Mouse (Mus musculus) bone marrow, adult 2 months (tissue): Measurements from ENCODE around the gene Adgrb3. TPM values are rescaled to one million over a fixed set of nuclear protein-coding genes. Genes with fewer than 3 reads are reported as not detected.

Source experiments
- H3K27ac ChIP-seq: fragments of 200-500 bp; 2 replicates; pipeline ENCODE4 v1.5.1; 2012; ENCODE audit warnings: low read depth, mild to moderate bottlenecking, control low read depth, inconsistent platforms, low read length; ENCODE audit not compliant: control insufficient read depth, poor library complexity, insufficient read depth
- H3K4me1 ChIP-seq: fragments of 200-500 bp; 2 replicates; pipeline ENCODE4 v1.6.1; 2011; ENCODE audit warnings: low read length; ENCODE audit not compliant: control insufficient read depth, insufficient read depth
- H3K4me3 ChIP-seq: fragments of 200-500 bp; replicated peaks from 2 replicates; pipeline ENCODE3; 2011; ENCODE audit warnings: mild to moderate bottlenecking, low read depth, low read length, control low read depth; ENCODE audit not compliant: control insufficient read depth
- CTCF ChIP-seq: fragments of 200-500 bp; IDR thresholded peaks from 2 replicates; pipeline ENCODE4 v1.5.1; 2011; ENCODE audit warnings: low read length, control low read depth; ENCODE audit not compliant: control insufficient read depth, insufficient read depth
- POLR2A ChIP-seq: fragments of 200-500 bp; IDR thresholded peaks from 2 replicates; pipeline ENCODE4 v1.6.1; 2011; ENCODE audit warnings: low read depth, mild to moderate bottlenecking, control low read depth, low read length, borderline replicate concordance; ENCODE audit not compliant: control insufficient read depth
- WGBS: fragments of 180-500 bp; shearing (Covaris S2); methylation state at CpG from one replicate; pipeline ENCODE4 v1.1.7; 2018; 5-methylcytosine and 5-hydroxymethylcytosine counted together
- polyA plus RNA-seq: library from polyadenylated mRNA; stranded (reverse); fragments of >200 nt; gene quantifications from 2 replicates; pipeline ENCODE4 v1.2.4, GENCODE M21; 2011; ENCODE audit warnings: low replicate concordance; ENCODE audit not compliant: missing spikeins, insufficient read depth, insufficient read length

Adgrb3 gene
- polyA plus RNA-seq, 1 experiment, result 0.35 TPM

DNA sequence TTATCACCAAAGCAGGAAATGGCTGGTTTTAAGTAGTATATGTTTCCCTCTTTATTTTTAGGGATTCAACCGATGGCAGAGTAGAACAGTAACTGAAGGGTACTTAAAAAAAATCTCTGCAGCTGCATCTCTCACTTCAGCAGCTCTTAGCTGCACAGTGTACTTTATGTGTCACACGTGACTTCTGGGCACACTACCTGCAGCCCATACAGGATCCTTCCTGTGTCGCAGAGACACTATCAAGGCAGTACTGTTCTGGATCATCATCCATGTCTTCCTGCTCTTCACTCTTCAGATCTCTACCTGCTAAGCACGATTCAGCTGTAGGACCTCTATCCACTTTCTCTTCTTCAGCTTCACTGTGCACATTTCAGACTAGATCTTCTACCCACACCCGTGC lies 230.6 kb downstream of the Adgrb3 start:
- 71% methylated on average over 5 of the region's 5 CpGs for WGBS
- no peak overlapping the region for H3K4me3 ChIP-seq
- H3K4me1 ChIP-seq, result no peaks in the 10 kb centered on the region
- TF ChIP-seq POLR2A (no peak), CTCF (no peak)
- no peak overlapping the region for H3K27ac ChIP-seq

DNA sequence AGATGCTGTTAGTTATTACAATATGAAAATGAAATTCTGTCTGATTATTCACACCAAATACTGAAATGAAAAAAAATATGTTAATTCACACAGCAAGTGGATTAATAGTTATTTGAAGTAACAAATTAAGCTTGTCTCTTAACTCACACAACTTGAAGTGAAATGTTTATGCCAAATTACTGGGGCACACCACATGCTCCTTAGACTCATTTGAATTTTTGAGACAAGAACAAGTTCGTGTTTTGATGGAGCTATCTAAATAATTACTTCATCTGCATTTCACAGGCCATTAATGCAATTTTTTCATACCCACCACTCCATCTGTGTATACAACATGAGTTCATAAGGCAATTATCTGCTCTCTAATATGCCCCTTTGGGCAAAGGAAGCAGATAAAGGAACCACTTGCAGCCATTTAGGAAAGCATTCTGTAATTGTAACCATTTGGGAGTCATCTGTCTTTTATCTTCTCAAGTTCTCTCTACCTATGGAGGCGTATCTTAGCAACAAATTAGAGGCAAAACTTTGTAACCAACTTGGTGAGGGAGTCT lies 240.9 kb downstream of the Adgrb3 start:
- TF ChIP-seq POLR2A, result no peak
- no peak for TF ChIP-seq CTCF
- no peak overlapping the region for H3K27ac ChIP-seq
- H3K4me3 ChIP-seq, result no peak overlapping the region
- WGBS, result 57% methylated on average over 2 of the region's 2 CpGs
- no peaks in the 10 kb centered on the region for H3K4me1 ChIP-seq

DNA sequence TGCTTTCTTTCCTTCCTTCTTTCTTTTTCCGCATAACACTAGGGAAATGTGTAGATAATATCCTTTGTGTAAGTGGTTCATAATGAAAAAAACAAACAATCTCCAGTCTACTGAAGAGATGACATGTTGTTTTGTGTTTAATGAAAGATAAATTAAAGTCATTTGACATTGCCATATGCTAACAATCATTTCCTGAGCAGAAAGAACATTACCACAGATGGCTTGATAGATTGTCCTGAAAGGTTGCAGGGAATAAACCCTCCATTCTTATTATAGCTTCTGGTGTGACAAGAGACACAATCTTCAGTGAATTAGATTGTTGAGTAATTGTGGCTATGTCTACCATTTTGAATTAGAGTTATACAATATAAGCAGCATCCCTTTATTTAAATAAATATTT lies 247.8 kb downstream of the Adgrb3 start:
- WGBS, result 72% methylated on average over 1 of the region's 1 CpGs
- TF ChIP-seq CTCF (no peak), POLR2A (no peak)
- H3K4me3 ChIP-seq, result no peak overlapping the region
- no peaks in the 10 kb centered on the region for H3K4me1 ChIP-seq
- H3K27ac ChIP-seq, result no peak overlapping the region

DNA sequence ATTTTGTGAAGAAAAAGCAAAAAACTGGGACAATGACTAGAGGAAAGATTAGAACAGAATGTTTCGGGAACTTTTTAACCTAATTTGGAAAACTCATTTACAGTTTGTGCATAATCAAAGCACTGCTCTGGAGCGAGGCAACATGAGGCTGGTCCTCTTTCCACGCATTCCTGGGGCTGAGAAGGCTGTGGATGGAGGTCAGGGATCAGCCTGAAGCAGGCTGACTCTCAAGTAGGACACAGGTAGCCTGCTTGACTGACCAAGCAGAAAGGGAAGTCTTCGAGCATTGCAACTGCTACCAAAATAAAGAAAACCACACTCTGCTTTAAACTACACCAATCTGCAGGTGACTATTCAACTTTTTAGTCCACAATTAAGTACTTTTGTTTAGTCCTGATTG lies 251.7 kb downstream of the Adgrb3 start:
- no peak overlapping the region for H3K4me3 ChIP-seq
- TF ChIP-seq CTCF (no peak), POLR2A (no peak)
- H3K27ac ChIP-seq, result no peak overlapping the region
- no peaks in the 10 kb centered on the region for H3K4me1 ChIP-seq
- 54% methylated on average over 4 of the region's 4 CpGs for WGBS

DNA sequence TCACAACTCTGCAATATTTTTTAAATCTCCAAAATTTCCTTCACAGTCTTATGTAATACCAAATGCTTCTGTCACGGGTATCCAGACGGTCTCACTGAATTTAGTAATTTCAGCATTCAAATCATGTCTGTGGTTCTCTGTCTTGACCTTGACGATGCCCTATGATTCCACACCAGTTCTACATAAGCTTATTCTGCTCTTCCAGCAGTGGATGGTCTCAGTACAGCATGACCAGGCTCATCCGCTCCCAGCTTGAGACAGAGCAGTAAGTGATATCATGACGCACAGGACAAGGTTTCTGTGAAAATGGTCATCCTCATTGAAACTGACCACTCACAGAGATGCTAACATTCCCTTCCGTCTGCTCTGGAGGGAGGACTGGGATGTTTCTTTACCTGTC lies 252.9 kb downstream of the Adgrb3 start:
- H3K4me1 ChIP-seq, result no peaks in the 10 kb centered on the region
- WGBS, result 77% methylated on average over 6 of the region's 6 CpGs
- no peak for TF ChIP-seq CTCF
- TF ChIP-seq POLR2A, result no peak

DNA sequence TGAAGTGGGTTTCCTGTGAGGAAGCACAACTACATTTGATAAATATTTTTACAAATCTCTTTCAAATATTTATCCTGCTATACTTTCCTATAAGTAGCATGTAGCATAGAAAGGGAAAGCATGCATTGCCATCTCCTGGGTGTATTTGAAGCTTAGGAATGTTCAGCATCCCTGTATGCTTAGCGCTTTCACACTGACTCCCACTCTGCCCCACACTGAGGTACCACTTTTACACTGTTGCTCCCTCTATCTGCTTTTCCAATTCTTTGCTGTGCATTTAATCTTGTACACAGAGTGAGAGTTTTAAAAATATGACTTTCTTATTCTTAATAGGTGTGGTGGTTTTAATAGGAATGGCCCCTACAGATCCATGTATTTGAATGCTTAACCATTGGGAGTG lies 261.4 kb downstream of the Adgrb3 start:
- 87% methylated on average over 1 of the region's 1 CpGs for WGBS
- no peak for TF ChIP-seq POLR2A
- TF ChIP-seq CTCF, result no peak
- no peaks in the 10 kb centered on the region for H3K4me1 ChIP-seq
- no peak overlapping the region for H3K4me3 ChIP-seq
- H3K27ac ChIP-seq, result no peak overlapping the region

More for the DNA sequence above, 252.9 kb downstream of the Adgrb3 start:
- no peak overlapping the region for H3K4me3 ChIP-seq
- no peak overlapping the region for H3K27ac ChIP-seq

DNA sequence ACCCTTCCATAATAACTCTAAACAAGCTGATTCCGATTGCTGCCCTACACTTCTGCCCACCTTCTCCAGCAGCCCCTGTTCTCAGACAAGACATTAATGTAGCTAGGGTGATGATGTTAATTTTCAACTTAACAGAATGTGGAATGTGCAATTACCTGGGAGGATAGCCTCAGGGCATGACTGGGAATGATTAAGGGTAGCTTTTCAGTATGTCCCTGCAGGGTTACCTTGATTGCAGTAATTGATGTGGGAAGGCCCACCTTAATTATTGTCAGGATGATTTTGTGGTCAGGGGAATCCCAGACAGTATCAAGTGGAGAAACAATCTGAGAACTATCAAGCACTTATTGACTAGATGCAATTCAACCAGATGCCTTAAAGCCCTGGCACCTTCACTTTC lies 283.4 kb downstream of the Adgrb3 start:
- Histone ChIP-seq H3K4me3 (no peak overlapping the region), H3K4me1 (no peaks in the 10 kb centered on the region), H3K27ac (no peak overlapping the region)
- no peak for TF ChIP-seq POLR2A
- TF ChIP-seq CTCF, result no peak
- WGBS, result 71% methylated on average over 1 of the region's 1 CpGs

DNA sequence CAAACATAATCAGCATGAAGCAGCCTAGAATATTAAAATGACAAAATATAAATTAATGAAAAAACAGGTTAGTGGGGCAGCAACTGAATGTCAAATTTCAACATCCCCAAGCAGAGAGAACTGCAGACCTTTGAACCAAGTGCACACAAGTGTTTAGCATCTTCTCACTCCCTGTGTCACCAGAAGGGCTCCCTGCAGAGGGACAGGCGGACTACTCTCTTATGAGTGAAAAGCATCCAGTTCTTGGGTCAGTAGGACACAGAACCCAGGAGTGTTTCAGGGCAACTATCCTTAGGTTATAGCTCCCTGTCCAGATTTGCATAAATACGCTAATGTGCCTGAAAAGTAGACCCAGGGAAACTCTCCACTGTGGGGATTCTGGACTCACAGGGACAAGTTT lies 285.6 kb downstream of the Adgrb3 start:
- Histone ChIP-seq H3K27ac (no peak overlapping the region), H3K4me3 (no peak overlapping the region), H3K4me1 (no peaks in the 10 kb centered on the region)
- no peak for TF ChIP-seq CTCF
- no peak for TF ChIP-seq POLR2A
- WGBS, result 68% methylated on average over 2 of the region's 2 CpGs

DNA sequence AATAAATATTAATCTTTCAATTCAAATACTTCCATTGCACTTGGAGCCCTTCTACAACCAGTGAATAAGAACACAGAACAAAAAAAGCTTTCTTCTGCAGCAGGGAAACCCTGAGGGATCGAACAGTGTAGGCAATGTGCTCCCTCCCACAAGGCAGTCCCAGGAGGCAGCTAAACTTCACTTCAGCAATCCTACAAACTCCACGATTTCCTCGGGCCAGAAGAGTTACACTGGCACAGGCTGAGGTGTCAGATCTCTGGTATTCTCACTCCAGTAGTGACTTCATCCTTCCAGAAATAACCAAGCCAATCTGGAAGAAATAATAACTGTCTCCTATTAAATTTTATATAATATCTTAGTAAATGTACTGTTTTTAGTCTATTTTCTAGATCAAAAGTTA lies 286.6 kb downstream of the Adgrb3 start:
- 64% methylated on average over 3 of the region's 3 CpGs for WGBS
- Histone ChIP-seq H3K4me3 (no peak overlapping the region), H3K4me1 (no peaks in the 10 kb centered on the region), H3K27ac (no peak overlapping the region)
- no peak for TF ChIP-seq CTCF
- no peak for TF ChIP-seq POLR2A

DNA sequence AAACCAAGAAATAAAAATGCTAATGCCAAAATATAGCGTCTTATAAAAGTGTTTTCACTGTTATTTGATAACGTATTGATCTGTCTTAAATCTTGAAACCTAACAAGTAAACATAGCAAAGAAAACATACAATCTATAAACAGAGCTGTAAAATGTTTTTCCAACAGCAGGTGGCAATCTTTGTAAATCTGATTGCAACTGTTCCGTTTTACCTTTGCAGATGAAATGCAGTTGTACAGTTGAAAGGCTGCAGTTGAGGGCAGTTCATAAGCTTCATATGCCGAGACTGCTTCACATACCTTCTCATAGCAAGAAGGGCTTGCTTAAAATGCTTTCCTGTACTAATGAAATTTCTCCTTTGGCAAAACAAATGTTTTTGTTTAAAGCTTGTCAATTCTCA lies 302.5 kb downstream of the Adgrb3 start:
- TF ChIP-seq CTCF (no peak), POLR2A (no peak)

More for the DNA sequence above, 302.5 kb downstream of the Adgrb3 start:
- H3K4me1 ChIP-seq, result no peaks in the 10 kb centered on the region
- no peak overlapping the region for H3K27ac ChIP-seq
- H3K4me3 ChIP-seq, result no peak overlapping the region
- WGBS, result 61% methylated on average over 4 of the region's 4 CpGs
